Mouse (Mus musculus) neural tube, embryonic 13.5 days (tissue): ENCODE measurements around the gene Dpm2. TPM values are rescaled to one million over a fixed set of nuclear protein-coding genes. Genes with fewer than 3 reads are reported as not detected.

Experiments
- ATAC-seq: fragments of 200-750 bp; cut with Nextera tagmentation; 2 replicates; pipeline ENCODE4 v1.8.0; 2017; ENCODE audit warnings: low read depth, mild to moderate bottlenecking, moderate TSS enrichment, moderate library complexity
- H3K27ac ChIP-seq: fragments of 300-500 bp; sonication (generic); replicated peaks from 2 replicates; pipeline ENCODE4 v1.5.1; 2015; ENCODE audit warnings: moderate library complexity, mild to moderate bottlenecking, inconsistent platforms
- H3K27me3 ChIP-seq: fragments of 300-500 bp; sonication (generic); 2 replicates; pipeline ENCODE4 v1.6.1; 2015; ENCODE audit warnings: mild to moderate bottlenecking, inconsistent platforms
- H3K36me3 ChIP-seq: fragments of 300-500 bp; sonication (generic); 2 replicates; pipeline ENCODE4 v1.6.1; 2015; ENCODE audit warnings: mild to moderate bottlenecking, inconsistent platforms
- H3K4me1 ChIP-seq: fragments of 300-500 bp; sonication (generic); replicated peaks from 2 replicates; pipeline ENCODE4 v1.6.1; 2015; ENCODE audit warnings: inconsistent platforms
- H3K4me2 ChIP-seq: fragments of 300-500 bp; sonication (generic); 2 replicates; pipeline ENCODE4 v1.6.1; 2015; ENCODE audit warnings: inconsistent platforms, mild to moderate bottlenecking, moderate library complexity
- H3K4me3 ChIP-seq: fragments of 300-500 bp; sonication (generic); 2 replicates; pipeline ENCODE4 v1.5.1; 2015; ENCODE audit warnings: mild to moderate bottlenecking, inconsistent platforms
- H3K9ac ChIP-seq: fragments of 300-500 bp; sonication (generic); 2 replicates; pipeline ENCODE4 v1.6.1; 2015; ENCODE audit warnings: moderate library complexity, mild to moderate bottlenecking, inconsistent platforms
- H3K9me3 ChIP-seq: fragments of 300-500 bp; sonication (generic); 2 replicates; pipeline ENCODE4 v1.6.1; 2016; ENCODE audit warnings: inconsistent platforms
- WGBS: fragments of 180-500 bp; shearing (Covaris S2); methylation state at CpG from one replicate; pipeline ENCODE4 v1.1.7; 2015; 5-methylcytosine and 5-hydroxymethylcytosine counted together
- polyA plus RNA-seq: library from polyadenylated mRNA; unstranded; fragments of >200 nt; fragmentation: Nextera tagmentation; extraction: Ambion mirVana; gene quantifications from 2 replicates; pipeline ENCODE4 v1.2.1, GENCODE M21; 2015

Gene Dpm2
- polyA plus RNA-seq, 1 experiment from 2014 or later = 143 TPM

DNA sequence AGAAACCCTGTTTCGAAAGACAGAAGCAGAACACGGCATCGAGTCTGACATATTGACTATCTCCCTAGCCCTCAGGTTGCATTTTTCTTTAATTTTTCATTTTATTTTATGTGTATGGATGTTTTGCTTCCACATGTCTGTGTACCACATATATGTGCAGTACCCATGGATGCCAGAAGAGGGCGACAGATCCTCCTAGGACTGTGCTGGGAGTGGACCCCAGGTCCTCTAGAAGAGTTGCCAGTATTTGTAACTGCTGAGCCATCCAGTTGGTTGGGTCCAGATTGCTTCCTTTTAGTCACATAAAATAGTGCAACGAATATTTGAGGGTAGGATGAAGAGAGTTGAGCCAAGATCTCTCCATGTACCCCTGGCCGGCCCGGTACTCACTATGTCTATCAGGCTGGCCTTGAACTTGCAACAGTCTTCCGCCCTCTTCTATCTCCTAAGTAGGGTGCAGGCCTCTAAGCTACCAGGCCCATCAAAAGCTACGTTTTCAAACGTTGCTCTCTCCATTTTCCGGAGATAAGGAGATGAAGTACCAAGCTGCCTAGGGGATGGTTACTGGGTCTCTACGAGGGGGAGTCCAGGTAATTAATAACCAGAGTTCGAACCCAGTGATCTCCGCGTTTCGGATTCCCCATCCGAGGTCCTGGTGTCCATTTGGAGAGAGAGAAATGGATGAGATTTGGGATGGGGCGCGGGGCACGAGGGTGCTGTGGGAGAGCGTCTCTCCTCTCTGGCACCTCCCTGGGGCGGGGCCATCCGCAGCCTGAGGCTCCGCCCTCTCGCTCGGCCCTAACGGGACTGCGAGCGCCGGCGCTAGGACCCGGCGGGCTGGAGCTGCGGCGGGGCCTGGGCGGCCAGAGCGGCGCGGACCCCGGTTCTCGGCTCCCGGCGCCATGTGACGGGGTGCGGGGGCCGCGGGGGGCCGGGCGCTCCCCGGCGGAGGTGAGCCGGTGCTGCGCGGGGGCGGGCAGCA lies 35.8 kb downstream of the Dpm2 start:
- Histone ChIP-seq H3K27me3 (peaks cover 9% of the 10 kb centered on the region; the same call in 1 of the 2 replicates), H3K9me3 (no peaks in the 10 kb centered on the region), H3K27ac (no peak overlapping the region), H3K4me1 (peaks cover 39% of the 10 kb centered on the region), H3K9ac (peak overlapping the region; percentile 80), H3K4me2 (peak overlapping the region; percentile 90), H3K4me3 (peak overlapping the region; percentile 71), H3K36me3 (no peaks in the 10 kb centered on the region)
- ATAC-seq = peak; percentile 86
- 11% methylated on average over 55 of the region's 55 CpGs for WGBS

DNA sequence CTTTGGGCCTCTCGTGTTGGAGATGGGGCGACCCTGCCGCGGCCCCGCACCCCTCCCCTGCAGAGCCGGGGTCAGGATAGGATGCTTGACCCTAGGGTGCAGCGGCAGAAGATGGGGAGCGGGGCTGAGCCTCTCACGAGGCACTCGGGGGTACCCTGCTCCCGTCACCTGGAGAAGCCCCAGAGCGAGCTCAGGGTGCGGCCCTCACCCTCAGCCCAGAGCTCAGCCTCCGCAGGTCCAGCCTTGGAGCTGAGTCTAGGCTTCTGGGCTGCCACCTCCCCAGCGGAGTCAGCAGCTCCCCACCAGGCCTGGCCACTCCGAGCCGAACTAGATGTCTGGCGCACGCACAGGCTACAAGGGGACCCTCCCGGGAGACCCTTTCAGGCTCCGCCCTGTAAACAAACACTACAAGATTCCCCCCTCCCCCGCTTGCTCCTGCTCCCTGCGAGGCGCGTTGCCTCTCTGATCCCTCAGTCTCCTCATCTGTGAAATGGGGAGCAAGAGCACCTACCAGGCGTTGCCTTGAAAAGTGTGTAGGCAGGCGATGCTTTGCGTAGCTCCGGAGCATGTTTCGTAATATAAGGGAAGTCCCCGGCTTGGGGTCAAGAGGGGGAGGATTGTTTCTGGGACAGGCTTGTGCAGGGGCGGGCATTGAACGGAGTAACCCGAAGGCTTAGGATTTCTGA lies 36.7 kb downstream of the Dpm2 start:
- Histone ChIP-seq H3K36me3 (no peaks in the 10 kb centered on the region), H3K9me3 (no peaks in the 10 kb centered on the region), H3K27me3 (peaks cover 9% of the 10 kb centered on the region; the same call in 1 of the 2 replicates), H3K4me1 (peaks cover 39% of the 10 kb centered on the region), H3K4me2 (peak overlapping the region; percentile 90), H3K27ac (0 out of 2 replicates have a peak overlapping the region, but pooled peaks have one; percentile 18), H3K9ac (peak overlapping the region; percentile 80), H3K4me3 (peak overlapping the region; percentile 71)
- ATAC-seq = peak; percentile 64
- 7% methylated on average over 34 of the region's 34 CpGs for WGBS

DNA sequence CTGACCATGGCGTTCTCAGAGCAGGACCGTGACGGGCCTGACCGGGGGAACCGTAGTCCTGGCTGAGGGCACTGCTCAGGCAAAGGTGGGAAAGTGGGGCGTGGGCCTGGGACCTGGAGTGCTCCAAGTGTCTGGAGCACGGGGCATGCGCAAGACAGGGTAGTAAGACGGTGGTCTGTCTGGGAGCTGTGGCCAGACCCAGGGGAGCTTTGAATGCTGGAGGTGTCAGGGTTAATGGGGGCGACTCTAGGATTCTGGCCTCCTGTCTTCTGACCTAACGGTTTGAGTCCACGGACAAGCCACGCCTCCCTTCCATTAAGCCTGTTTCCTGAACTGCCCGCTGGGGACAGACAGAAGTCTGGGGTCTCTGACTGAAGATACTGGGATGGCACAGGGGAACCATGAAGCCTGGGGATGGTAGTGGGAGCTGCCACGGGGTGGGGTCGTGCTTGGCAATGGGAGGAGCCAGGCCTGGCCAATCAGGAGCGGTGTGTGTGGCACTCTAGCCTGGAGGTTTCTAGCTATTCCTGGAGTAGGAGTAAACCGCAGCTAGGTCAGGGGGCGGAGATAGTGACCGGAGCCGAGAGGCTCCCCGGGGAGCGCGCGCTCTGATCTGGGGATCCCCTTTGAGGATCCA lies 37.6 kb downstream of the Dpm2 start:
- Histone ChIP-seq H3K9ac (peak overlapping the region; percentile 52), H3K9me3 (no peaks in the 10 kb centered on the region), H3K36me3 (peaks cover 2% of the 10 kb centered on the region; the same call in 1 of the 2 replicates), H3K4me2 (peak overlapping the region; percentile 90), H3K27ac (0 out of 2 replicates have a peak overlapping the region, but pooled peaks have one; percentile 28), H3K4me1 (peaks cover 35% of the 10 kb centered on the region), H3K4me3 (peak overlapping the region; percentile 71), H3K27me3 (peaks cover 9% of the 10 kb centered on the region; the same call in 1 of the 2 replicates)
- 9% methylated on average over 25 of the region's 25 CpGs for WGBS
- ATAC-seq = peak; percentile 44

DNA sequence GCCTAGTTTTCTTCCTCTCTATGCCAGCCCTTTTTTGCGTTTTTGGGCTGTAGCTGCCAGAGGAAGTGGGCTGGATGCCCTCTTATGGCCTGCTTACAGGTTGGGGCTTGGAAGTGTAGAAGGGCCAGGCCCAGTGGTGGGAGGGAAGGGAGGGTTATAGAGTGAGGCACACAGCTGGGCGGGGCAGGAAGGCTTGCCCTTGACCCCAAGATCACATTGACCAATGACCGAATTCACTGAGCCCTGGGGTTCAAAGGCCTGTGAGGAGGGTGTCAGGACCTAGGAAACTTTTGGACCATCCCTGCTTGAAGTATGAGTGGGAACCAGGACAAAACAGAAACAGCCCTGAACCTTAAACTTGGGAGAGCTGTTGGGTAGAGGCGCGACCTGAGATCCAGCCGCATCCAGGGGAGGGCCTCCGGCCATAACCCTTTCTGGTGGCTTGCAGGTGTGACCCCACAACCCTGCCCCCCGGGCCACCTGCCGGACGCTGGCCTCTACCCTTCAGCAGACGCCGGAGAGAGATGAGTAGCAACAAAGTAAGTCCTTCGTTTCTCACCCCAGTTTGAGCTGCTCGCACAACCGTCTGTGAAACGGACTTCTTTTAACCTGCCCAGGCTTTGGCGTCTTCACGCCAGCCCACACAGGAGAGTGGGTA lies 38.2 kb downstream of the Dpm2 start:
- peak overlapping the region; percentile 52 for H3K9ac ChIP-seq
- H3K4me2 ChIP-seq = peak overlapping the region; percentile 90
- H3K27ac ChIP-seq = 0 out of 2 replicates have a peak overlapping the region, but pooled peaks have one; percentile 28
- WGBS = 37% methylated on average over 18 of the region's 18 CpGs
- peak overlapping the region; percentile 71 for H3K4me3 ChIP-seq
- H3K4me1 ChIP-seq = peaks cover 35% of the 10 kb centered on the region
- H3K36me3 ChIP-seq = peaks cover 8% of the 10 kb centered on the region; the same call in 1 of the 2 replicates
- ATAC-seq = no peak
- H3K27me3 ChIP-seq = peaks cover 9% of the 10 kb centered on the region; the same call in 1 of the 2 replicates
- no peaks in the 10 kb centered on the region for H3K9me3 ChIP-seq

DNA sequence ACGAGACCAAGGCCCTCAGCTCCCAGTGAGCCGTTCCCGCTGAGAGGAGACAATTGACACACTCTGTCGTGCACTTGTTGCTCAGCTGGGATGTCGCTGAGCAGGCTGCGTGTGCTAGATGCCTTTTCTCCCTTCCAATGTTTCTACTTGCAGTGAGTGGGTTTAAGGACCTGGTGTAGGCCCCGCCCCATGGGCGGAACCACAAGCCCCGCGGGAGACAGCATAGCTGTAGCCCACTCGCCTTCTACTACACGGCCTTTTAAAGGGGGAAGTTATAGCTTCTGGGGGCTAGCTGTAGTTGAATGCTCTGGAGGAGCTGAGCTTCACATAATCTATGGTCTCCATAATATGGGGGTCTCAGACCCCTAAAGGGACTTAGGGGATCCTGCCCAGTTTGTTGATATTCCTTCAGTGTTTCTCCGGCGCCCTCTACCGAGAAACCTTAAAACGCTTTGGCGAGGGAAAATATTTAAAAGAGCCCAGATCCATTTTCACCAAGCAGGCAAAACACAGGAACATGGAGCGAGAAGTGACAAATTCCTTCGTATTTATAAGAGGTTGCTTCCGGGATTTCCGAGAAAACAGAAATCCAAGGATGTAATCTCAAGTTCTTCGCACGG lies 40.1 kb downstream of the Dpm2 start:
- Histone ChIP-seq H3K27ac (no peak overlapping the region), H3K27me3 (peaks cover 9% of the 10 kb centered on the region; the same call in 1 of the 2 replicates), H3K4me1 (peaks cover 35% of the 10 kb centered on the region), H3K4me3 (peak overlapping the region; percentile 35), H3K9ac (0 out of 2 replicates have a peak overlapping the region, but pooled peaks have one; percentile 18), H3K4me2 (peak overlapping the region; percentile 52), H3K9me3 (no peaks in the 10 kb centered on the region), H3K36me3 (peaks cover 19% of the 10 kb centered on the region; the same call in 1 of the 2 replicates)
- ATAC-seq = no peak
- 14% methylated on average over 23 of the region's 23 CpGs for WGBS

DNA sequence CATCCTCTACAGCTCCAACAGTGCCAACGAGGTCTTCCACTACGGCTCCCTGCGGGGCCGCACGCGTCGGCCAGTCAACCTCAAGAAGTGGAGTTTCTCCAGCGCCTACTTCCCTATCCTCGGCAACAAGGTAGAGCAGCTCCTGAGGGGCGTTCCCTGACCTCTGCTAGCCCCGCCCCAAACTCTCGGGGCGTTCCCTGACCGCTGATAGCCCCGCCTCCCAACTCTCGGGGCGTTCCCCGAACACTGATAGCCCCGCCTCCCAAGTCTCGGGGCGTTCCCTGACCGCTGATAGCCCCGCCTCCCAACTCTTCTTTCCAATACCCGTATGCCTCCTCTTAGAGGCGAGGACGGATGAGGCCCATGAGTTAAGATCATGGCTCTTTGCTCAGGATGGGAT lies 41.6 kb downstream of the Dpm2 start:
- peaks cover 28% of the 10 kb centered on the region for H3K4me1 ChIP-seq
- no peak overlapping the region for H3K27ac ChIP-seq
- H3K9ac ChIP-seq = no peak overlapping the region
- no peak for ATAC-seq
- no peak overlapping the region for H3K4me3 ChIP-seq
- no peak overlapping the region for H3K4me2 ChIP-seq
- no peaks in the 10 kb centered on the region for H3K9me3 ChIP-seq
- 64% methylated on average over 26 of the region's 26 CpGs for WGBS
- peaks cover 9% of the 10 kb centered on the region; the same call in 1 of the 2 replicates for H3K27me3 ChIP-seq
- peaks cover 24% of the 10 kb centered on the region; the same call in 1 of the 2 replicates for H3K36me3 ChIP-seq

DNA sequence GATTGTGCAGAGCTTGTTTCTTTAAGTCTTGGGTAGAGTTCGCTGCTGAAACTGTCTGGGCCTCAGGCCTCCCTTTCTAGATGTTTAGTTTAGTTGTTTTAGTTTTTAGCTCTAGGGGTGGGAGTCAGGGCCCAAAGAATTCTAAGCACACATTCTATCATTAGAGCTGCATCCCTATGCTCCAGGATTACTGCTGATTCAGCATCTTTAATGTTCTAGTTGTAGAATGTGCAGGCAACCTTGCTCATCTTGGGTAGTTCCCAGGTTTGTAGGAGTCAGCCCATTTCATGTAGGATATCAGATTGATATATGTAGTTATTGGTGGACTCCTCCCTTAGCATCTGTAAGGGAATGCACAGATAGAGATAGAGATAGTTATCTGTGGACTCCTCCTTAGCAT lies 46.5 kb downstream of the Dpm2 start:
- peaks cover 39% of the 10 kb centered on the region for H3K4me1 ChIP-seq
- no peak for ATAC-seq
- H3K4me3 ChIP-seq = no peak overlapping the region
- no peak overlapping the region for H3K27ac ChIP-seq
- no peak overlapping the region for H3K9ac ChIP-seq
- no peaks in the 10 kb centered on the region for H3K27me3 ChIP-seq
- 92% methylated on average over 1 of the region's 1 CpGs for WGBS
- H3K9me3 ChIP-seq = no peaks in the 10 kb centered on the region
- no peak overlapping the region for H3K4me2 ChIP-seq
- H3K36me3 ChIP-seq = peaks cover 27% of the 10 kb centered on the region; the same call in 1 of the 2 replicates

DNA sequence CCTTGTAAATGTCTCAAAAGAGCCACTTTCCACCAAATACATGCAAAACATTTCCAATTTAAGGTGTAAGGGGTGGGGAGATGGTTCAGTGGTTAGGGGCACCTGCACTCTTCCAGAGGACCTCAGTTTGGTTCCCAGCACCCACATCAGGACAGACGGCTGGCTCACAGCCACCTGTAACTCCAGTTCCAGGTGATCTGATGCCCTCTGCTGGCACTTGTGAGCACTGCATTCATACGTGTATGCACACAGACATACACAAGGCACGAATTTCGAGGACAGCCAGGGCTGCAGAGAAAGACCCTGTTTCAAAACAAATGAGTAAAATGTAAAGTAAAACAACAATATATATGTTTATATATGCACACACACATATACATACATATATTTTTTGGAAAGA lies 46.9 kb downstream of the Dpm2 start:
- H3K27me3 ChIP-seq = no peaks in the 10 kb centered on the region
- H3K27ac ChIP-seq = no peak overlapping the region
- ATAC-seq = no peak
- H3K4me2 ChIP-seq = no peak overlapping the region
- no peaks in the 10 kb centered on the region for H3K9me3 ChIP-seq
- no peak overlapping the region for H3K4me3 ChIP-seq
- H3K4me1 ChIP-seq = peaks cover 39% of the 10 kb centered on the region
- peaks cover 27% of the 10 kb centered on the region; the same call in 1 of the 2 replicates for H3K36me3 ChIP-seq
- no peak overlapping the region for H3K9ac ChIP-seq
- WGBS = 95% methylated on average over 4 of the region's 4 CpGs

DNA sequence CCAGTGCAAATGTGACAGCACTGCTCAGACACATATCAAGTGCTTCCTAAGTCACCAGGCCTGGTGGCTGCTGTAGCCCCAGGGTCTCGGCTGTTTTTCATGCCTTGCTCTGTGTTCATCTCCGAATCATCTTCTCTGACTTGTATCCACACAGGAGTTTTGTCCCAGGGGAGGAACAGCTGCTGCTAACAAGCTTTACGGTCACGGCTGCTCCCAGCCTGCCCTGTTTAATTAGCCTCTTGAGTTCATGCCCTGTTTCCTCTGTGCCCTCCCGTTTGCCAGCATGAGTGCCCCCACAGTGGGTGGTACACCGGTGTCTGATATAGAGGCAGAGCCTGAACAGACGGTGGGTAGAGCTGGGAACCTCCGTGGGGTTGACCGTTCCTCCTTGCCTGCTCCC lies 47.4 kb downstream of the Dpm2 start:
- Histone ChIP-seq H3K27ac (no peak overlapping the region), H3K4me1 (peaks cover 39% of the 10 kb centered on the region), H3K4me2 (no peak overlapping the region), H3K9me3 (no peaks in the 10 kb centered on the region), H3K4me3 (no peak overlapping the region), H3K9ac (no peak overlapping the region), H3K36me3 (peaks cover 26% of the 10 kb centered on the region; the same call in 1 of the 2 replicates), H3K27me3 (no peaks in the 10 kb centered on the region)
- 47% methylated on average over 9 of the region's 9 CpGs for WGBS
- no peak for ATAC-seq

DNA sequence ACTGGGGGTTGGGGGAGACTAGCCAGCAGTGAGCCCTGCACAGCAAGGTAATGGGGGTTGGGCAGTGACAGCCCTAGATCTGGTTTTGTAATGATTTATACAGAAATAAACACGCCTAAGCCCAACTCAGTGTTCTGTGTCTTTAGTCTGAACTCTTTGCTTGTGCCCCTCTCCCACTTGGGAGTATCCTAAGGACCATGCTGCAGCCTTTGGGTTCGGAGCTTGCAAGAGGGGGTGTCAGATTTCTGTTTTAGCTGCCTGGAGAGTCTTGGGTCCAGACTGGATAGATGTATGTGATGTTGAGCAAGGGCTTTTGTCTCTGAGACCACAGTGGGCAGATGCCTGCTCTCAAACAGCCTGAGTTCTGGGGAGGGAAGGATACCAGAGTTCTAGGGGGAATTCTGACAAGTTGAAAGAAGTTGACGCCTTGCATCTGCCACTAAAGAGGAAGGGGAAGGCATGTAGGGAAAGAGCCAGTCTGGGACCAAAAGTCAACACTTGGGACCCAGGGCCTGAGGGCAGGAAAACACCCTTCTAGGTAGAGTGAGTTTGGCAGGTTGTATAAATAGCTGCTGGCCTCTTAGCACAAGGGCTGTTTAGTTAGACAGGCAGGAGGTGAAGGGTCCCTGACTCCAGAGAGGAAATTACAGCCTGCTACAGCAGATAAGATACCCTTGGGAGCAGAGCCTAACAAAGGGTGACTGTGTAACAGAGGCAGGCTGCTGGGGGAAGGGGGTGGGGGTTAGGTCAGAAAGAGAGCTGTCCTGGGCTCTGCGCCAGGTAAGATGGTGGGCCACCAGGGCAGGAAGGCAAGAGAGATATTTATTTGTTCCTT lies 50.2 kb downstream of the Dpm2 start:
- peak; percentile 25; the same call in 1 of the 2 replicates for ATAC-seq
- no peak overlapping the region for H3K4me3 ChIP-seq
- H3K4me1 ChIP-seq = peaks cover 54% of the 10 kb centered on the region
- 0 out of 2 replicates have a peak, but pooled peaks cover 8% of the 10 kb centered on the region for H3K36me3 ChIP-seq
- no peaks in the 10 kb centered on the region for H3K9me3 ChIP-seq
- WGBS = 37% methylated on average over 4 of the region's 4 CpGs
- H3K9ac ChIP-seq = peak overlapping the region; percentile 38; the same call in 1 of the 2 replicates
- H3K27ac ChIP-seq = peak overlapping the region; percentile 73
- no peaks in the 10 kb centered on the region for H3K27me3 ChIP-seq
- H3K4me2 ChIP-seq = no peak overlapping the region
